Mouse (Mus musculus): ENCODE measurements around the gene Krtap29-1.

The Krtap29-1 gene

GRCm38 (mm10) chr11:99948175-99948574 lies 30.7 kb downstream of the Krtap29-1 start, which contains the start of gene Krtap9-5:
Krtap9-5 (plus strand) TSS chr11:99948475.
- DNase-seq (ENCODE audit: low spot score in 2 of 2): no peak

- no peak for DNase-seq (ENCODE audit: low spot score in 2 of 2)
Measured at GRCm38 (mm10) chr11:99937751-99938264, 41.0 kb downstream of the Krtap29-1 start.

GRCm38 (mm10) chr11:99935991-99936390 lies 42.9 kb downstream of the Krtap29-1 start, which contains the start of gene Krtap31-2:
Krtap31-2 (plus strand) TSS chr11:99936291.
- DNase-seq (ENCODE audit: low spot score in 2 of 2): no peak

Measured in frontal cortex, postnatal 36 days (tissue).